Mouse (Mus musculus) spleen, embryonic (tissue): Measurements from ENCODE around the gene Kcnj4.

Source experiments
- CTCF ChIA-PET: fragments of 350-600 bp; sonication (Branson Sonifier 250); formaldehyde crosslinking; loops from one replicate; lab custom pipeline; 2022; lab: Charles Lee

Kcnj4 gene

GRCm38 (mm10) chr15:79513940-79514339 lies 8.9 kb upstream of the Kcnj4 start:
- CTCF ChIA-PET: no interaction called here

- CTCF ChIA-PET: no interaction called here
These were observed 6.7 kb upstream of the Kcnj4 start for GRCm38 (mm10) chr15:79511553-79512320.

GRCm38 (mm10) chr15:79510425-79510824 lies 5.4 kb upstream of the Kcnj4 start:
- CTCF ChIA-PET: no interaction called here

GRCm38 (mm10) chr15:79509998-79510397 lies 5.0 kb upstream of the Kcnj4 start:
- CTCF ChIA-PET: no interaction called here

GRCm38 (mm10) chr15:79507055-79507828 lies 2.2 kb upstream of the Kcnj4 start:
- CTCF ChIA-PET: no interaction called here

GRCm38 (mm10) chr15:79506460-79506859 lies 1.4 kb upstream of the Kcnj4 start:
- CTCF ChIA-PET: no interaction called here

- CTCF ChIA-PET: no interaction called here
These were observed 709 bp upstream of the Kcnj4 start for GRCm38 (mm10) chr15:79505616-79506283.

- CTCF ChIA-PET: interaction anchor here (0.7 kb wide), 1 partner anchor 100 kb away, joined by 3 read pairs; no protein-coding TSS in a partner anchor
These were observed 1.6 kb downstream of the Kcnj4 start for GRCm38 (mm10) chr15:79503438-79503837.

GRCm38 (mm10) chr15:79502891-79503341 lies 2.1 kb downstream of the Kcnj4 start:
- CTCF ChIA-PET: interaction anchor here (0.7 kb wide), 1 partner anchor 99 kb away, joined by 3 read pairs; no protein-coding TSS in a partner anchor

- CTCF ChIA-PET: no interaction called here
These were observed 4.9 kb downstream of the Kcnj4 start for GRCm38 (mm10) chr15:79500110-79500509.

- CTCF ChIA-PET: no interaction called here
These were observed 11.5 kb downstream of the Kcnj4 start for GRCm38 (mm10) chr15:79493527-79493926.

GRCm38 (mm10) chr15:79489463-79489862 lies 15.6 kb downstream of the Kcnj4 start:
- CTCF ChIA-PET: no interaction called here

GRCm38 (mm10) chr15:79481181-79481688 lies 23.8 kb downstream of the Kcnj4 start:
- CTCF ChIA-PET: no interaction called here

- CTCF ChIA-PET: no interaction called here
These were observed 27.8 kb downstream of the Kcnj4 start for GRCm38 (mm10) chr15:79477227-79477626.

GRCm38 (mm10) chr15:79473638-79474355 lies 31.2 kb downstream of the Kcnj4 start:
- CTCF ChIA-PET: interaction anchor here (0.7 kb wide), 1 partner anchor 403 kb away, joined by 3 read pairs; no protein-coding TSS in a partner anchor

- CTCF ChIA-PET: interaction anchor here (0.6 kb wide), 1 partner anchor 71 kb away, joined by 6 read pairs; no protein-coding TSS in a partner anchor
These were observed 32.0 kb downstream of the Kcnj4 start for GRCm38 (mm10) chr15:79473042-79473441.

GRCm38 (mm10) chr15:79471095-79471494 lies 33.9 kb downstream of the Kcnj4 start:
- CTCF ChIA-PET: interaction anchor here (1.1 kb wide), 1 partner anchor 9 kb away, joined by 3 read pairs; no protein-coding TSS in a partner anchor

- CTCF ChIA-PET: interaction anchor here (1.1 kb wide), 1 partner anchor 10 kb away, joined by 3 read pairs; no protein-coding TSS in a partner anchor
These were observed 34.5 kb downstream of the Kcnj4 start for GRCm38 (mm10) chr15:79470583-79470982.

- CTCF ChIA-PET: no interaction called here
These were observed 35.5 kb downstream of the Kcnj4 start for GRCm38 (mm10) chr15:79469577-79469976.

- CTCF ChIA-PET: interaction anchor here (0.6 to 1.0 kb wide), 4 partner anchors 21 to 239 kb away, joined by 3 to 6 read pairs (median 4); no protein-coding TSS in a partner anchor
These were observed 38.3 kb downstream of the Kcnj4 start for GRCm38 (mm10) chr15:79466601-79467286.
